Mouse (Mus musculus) cortical plate, adult 2 months (tissue): ENCODE results near the gene Pofut1.

Experiments
- CTCF ChIP-seq: fragments of 200-500 bp; IDR thresholded peaks from 2 replicates; pipeline ENCODE4 v1.5.1; 2011; ENCODE audit warnings: mild to moderate bottlenecking, control low read depth, low read length; ENCODE audit not compliant: insufficient read depth; ENCODE audit errors: extremely low read depth
- POLR2A ChIP-seq: fragments of 200-500 bp; IDR thresholded peaks from 2 replicates; pipeline ENCODE4 v1.6.1; 2011; ENCODE audit warnings: mild to moderate bottlenecking, low read length, control low read depth; ENCODE audit not compliant: insufficient read depth; ENCODE audit errors: extremely low read depth

DNA sequence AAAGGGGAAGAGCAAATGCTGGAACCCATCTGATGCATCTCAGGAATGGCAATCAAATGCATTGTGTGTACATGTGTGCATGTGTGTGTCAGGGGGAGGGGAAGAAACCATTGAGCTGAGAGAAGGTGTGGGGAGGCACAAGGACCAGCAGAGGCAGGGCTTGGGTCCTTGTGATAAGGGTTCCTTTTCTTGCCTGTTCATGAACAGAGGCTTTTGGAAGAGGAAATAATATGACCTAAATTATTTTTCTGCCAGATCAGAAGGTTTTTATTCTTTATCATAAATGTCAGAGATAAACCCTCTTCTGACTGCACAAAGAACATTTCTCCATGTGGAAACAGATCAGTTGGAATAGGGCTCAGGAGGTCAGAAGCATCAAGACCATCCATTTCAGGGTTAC is 19.2 kb upstream of the Pofut1 start:
- no peak for TF ChIP-seq POLR2A
- TF ChIP-seq CTCF: no peak
